Mouse (Mus musculus): ENCODE measurements around the gene Tbrg1. TPM values are rescaled to one million over a fixed set of nuclear protein-coding genes. Genes with fewer than 3 reads are reported as not detected.

The Tbrg1 gene
- 10 to 100 TPM; 54.1 to 58.3 TPM for total RNA-seq (2021)

DNA sequence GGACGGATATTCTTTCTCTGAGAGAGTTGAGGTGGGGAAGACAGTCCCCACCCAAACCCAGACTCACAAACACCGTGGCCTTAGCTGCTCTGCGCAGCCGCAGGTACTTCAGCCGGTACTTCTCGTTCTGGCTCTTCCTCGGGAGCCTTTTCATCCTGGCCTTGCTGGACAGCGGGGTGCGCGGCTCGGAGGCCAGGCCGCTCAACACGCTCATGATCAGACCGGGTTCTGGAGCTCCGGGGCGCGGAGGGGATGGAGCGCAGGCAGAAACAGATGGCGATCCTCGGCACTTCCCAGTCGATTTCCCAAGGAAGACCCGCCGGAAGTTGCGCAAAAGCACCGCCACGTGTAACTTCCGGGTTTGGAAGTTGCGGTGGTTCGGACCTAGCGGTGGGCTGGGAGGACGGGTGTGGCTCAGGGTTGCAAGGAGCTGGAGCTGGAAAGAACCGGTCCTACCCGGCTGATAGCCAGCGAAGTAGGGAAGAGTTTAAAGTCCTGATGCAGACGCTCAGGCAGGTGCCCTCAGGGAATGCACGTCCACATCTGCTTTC is at the start of gene Tbrg1:
Gene Tbrg1 (minus strand): TSS at position 382 of the 551 bp plus-strand sequence.
- peak; percentile 65 to 87 for DNase-seq (ENCODE audit: extremely low spot score in 1 of 2, low spot score in 2 of 2)
- intact Hi-C loops (cut with DNase I): no loop called here

DNA sequence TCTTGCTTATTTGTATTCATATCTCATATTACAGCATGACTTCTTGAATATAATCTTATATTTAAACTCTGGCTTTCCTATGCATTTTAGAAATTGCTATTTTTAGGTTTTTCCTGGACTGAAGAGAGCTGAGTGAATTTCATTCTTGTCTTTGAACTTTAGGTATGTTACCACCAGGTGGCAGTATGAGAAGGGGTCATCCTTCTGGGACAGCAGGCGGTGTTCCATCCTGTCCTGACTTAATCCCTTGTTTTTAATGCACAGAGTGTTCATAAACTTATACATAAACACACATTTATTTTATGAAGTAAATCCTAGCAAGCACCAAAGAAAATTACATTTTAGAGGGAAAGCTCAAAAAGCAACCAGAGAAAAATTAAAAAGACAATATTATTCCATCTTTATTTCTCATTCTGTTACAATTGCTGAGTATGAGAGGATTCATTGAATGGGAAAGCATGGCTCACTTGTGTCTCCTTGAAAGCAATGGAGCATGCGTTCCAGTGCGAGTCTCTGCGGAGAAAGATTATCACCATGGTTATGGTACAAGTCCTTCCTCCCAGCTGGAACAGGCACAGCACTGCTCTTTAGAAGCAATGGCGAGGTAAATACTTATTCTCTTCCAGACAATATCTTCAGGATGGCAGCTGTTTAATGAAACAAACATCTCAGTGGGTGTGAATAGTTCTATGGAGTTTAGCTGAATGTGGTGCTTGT is 33.0 kb upstream of the Tbrg1 start:
- intact Hi-C loops (cut with DNase I): loop anchor here (2.0 kb wide), 1 partner anchor 243 kb away; no protein-coding TSS in a partner anchor
- DNase-seq (ENCODE audit: extremely low spot score in 1 of 2, low spot score in 2 of 2): no peak

DNA sequence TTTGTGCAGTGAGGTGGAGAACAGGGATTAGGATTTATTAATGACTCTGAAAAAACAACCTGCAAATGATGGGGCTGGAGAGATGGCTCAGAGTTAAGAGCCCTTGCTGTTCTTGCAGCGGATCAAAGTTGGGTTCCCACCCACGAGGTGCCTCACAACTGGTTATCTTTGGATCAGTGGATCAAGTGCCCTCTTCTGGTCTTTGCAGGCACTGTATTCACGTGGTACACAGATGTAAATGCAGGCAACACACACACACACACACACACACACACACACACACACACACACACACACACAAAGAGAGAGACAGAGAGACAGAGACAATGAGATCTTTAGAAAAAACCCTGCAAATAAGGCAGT is 30.8 kb upstream of the Tbrg1 start:
- intact Hi-C loops (cut with DNase I): no loop called here
- DNase-seq (ENCODE audit: extremely low spot score in 1 of 2, low spot score in 2 of 2): no peak

DNA sequence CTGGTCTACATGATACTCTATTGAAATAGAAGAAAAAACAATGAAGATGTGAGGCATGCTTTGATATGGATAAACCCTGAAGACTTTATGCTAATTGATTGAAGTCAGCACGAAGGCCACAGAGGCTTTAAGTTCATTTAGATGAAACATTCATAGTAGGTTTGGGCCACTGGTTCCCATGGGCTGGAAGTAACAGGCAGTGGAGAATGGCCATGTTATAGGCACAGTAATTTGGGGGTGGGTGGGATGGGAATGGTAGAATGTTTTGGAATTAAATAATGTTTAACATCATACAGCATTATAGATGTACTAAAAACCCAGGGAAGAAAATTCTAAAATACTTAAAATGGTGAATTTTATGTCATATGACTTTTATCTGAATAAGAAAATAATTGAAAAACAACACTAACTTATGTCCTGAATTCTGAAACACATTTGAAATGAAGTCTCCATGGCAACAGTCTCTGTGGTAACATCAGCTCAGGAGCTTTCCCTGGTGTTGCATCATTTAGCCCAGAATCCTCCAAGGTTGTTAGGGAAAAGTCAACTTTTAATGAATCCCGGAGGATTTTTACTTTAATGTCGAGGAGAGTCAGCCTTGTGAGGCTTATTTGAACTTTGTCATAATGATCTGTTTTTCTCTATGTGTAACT is 30.3 kb upstream of the Tbrg1 start:
- intact Hi-C loops (cut with DNase I): no loop called here
- peak in 1 of 2 experiments; percentile 45 for DNase-seq (ENCODE audit: extremely low spot score in 1 of 2, low spot score in 2 of 2)

DNA sequence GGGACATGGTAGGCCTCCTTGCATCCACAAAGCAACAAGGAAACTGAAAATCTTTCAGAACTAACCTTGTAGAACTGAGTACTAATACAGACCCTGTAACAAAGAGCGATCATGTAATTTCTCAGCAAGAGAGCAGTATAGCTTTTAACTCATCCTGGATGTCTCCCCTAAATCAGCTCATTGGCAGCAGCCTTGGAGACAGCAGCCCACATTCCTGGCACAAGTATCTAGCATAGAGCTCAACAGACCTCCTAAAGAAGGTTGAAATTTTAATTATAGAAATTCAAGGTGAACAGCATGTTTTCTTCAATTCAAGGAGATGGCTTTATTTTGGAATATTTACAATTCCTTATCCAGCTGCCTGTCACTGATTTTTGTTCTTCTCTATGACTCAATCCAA is 24.0 kb upstream of the Tbrg1 start:
- intact Hi-C loops (cut with DNase I): no loop called here

DNA sequence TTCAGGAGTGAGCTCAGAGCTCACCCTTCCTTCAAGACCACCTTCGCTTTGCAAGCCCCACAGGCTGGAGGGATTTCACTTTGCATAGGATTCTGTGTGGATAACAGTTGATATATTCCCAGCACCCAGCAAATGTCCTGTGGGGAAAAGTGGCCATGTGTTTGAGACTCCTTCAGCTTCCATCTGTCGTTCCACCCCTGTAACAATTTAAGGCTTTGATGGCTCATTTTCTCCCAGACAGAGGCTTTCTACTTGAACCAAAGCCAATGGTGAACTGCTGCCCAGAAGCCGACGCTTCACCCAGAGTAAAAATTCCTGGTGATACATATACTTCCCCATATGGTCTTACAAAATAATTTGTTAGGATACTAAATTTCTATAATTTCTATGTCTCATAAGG is 18.2 kb upstream of the Tbrg1 start:
- no peak for DNase-seq (ENCODE audit: extremely low spot score in 1 of 2, low spot score in 2 of 2)
- intact Hi-C loops (cut with DNase I): no loop called here

More for the DNA sequence above, 24.0 kb upstream of the Tbrg1 start:
- no peak for DNase-seq (ENCODE audit: extremely low spot score in 1 of 2, low spot score in 2 of 2)

DNA sequence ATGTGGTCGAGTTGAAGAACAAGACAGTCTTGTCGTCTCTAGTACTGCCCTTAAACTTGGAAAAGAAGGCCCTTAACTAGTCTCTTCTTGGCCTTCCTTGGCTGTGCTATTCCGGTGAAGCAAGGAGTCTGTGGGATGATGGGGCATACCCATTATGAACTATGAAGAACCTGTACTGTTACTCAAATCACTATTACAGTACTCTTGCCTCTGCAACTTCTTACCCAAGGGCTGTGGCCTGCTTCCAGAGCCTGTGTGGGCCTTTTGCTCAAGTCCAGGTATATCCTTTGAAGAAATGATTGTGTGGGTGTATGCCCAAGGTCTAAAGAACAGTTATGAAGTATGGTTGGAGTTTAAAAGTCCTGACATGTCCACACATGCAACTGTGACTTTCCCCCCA is 13.1 kb upstream of the Tbrg1 start:
- no peak for DNase-seq (ENCODE audit: extremely low spot score in 1 of 2, low spot score in 2 of 2)
- intact Hi-C loops (cut with DNase I): no loop called here

DNA sequence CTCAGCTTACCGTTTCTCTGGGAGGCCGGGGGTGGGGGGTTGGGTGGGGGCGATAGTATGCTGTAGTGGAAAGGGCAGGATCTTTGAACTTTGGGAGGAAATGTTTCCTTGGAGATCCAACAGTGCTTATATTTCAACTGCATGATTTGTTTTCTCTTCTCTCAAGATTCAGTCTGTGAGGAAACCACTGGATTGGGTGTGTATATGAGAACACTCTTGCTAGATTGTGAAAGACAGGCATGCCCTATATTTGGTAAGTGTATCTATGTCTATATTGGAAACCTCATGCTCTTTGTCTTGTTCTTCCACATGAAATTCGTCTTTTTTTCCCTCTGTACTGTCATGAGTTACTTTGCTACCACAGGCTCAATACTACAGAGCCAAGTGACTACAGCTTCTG is 12.6 kb upstream of the Tbrg1 start:
- DNase-seq (ENCODE audit: extremely low spot score in 1 of 2, low spot score in 2 of 2): no peak
- intact Hi-C loops (cut with DNase I): no loop called here

DNA sequence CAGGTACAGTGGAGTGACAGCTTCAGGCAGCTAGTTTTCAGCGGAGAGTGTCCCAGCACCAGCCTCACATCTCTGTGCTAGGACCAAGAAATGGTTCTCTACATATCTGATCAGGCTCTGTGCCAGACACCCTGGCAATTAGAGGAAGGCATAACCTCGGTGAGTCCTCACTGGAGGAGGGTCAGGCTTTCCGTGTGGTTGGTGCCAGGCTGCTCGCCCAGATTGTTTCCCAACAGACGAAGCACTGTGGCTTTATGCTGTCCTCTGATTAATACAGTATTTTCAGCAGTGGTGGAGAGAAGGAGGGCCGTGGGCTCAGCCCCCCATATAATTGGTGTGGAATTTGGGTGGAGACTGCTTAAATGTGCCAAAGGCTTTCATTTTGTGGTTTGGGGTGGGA is 12.0 kb upstream of the Tbrg1 start, which contains the start of gene Panx3:
Gene Panx3 (minus strand): TSS at position 121 of the 400 bp plus-strand sequence.
- intact Hi-C loops (cut with DNase I): no loop called here
- DNase-seq (ENCODE audit: extremely low spot score in 1 of 2, low spot score in 2 of 2): no peak

DNA sequence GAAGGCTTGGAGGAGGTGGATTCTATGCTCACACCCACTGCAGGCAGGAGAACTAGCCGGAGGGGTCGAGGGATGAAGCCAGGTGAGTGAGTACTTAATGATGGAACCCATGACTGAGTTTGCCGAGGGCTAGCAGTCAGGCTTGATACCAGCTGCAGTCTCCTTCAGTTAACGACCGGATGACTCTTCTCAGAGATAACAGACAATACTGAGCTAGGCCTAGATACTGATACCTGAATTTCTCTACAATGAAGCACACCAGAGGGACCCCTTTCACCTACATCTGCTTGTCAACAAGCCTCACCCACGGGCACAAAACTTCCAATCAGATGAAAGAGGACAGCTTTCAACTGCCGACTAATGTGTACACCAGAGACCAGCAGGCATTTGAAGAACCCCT is 8.9 kb upstream of the Tbrg1 start:
- intact Hi-C loops (cut with DNase I): no loop called here
- DNase-seq (ENCODE audit: extremely low spot score in 1 of 2, low spot score in 2 of 2): no peak

DNA sequence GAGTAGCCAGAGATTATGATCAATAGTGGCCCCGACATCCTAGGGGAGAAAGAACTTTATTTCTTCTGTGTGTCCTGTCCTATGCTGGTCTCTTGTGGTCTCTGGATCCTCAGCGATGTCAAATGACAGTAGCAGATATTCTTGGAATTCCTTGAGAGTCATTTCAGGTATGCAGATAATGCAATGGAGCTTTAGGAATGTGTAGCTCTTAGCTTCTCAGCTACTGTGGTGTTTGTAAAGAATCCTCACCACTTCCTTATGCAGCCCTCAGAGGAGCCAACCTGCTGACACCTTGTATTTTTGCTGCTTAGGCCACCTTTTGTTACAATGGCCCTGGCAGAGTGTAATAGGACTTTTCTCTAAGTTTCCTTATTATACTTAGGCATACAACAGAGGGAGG is 7.5 kb upstream of the Tbrg1 start:
- no peak for DNase-seq (ENCODE audit: extremely low spot score in 1 of 2, low spot score in 2 of 2)
- intact Hi-C loops (cut with DNase I): no loop called here

DNA sequence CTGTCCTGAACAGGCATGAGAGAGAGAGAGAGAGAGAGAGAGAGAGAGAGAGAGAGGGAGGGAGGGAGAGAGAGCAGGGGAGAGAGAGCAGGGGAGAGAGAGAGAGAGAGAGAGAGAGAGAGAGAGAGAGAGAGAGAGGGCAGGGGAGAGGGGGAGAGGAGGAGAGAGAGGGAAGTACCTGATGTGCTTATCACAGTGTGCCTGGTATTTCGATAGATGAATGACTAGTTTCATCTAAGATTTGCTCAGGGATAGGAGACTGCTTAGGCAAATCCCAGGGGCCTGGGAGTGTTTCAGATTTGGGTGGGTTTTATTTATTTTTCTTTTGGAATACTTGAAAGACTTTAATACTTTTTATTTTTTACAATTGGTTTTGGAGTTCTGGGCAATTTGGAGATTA is 6.1 kb upstream of the Tbrg1 start:
- no peak for DNase-seq (ENCODE audit: extremely low spot score in 1 of 2, low spot score in 2 of 2)
- intact Hi-C loops (cut with DNase I): no loop called here

DNA sequence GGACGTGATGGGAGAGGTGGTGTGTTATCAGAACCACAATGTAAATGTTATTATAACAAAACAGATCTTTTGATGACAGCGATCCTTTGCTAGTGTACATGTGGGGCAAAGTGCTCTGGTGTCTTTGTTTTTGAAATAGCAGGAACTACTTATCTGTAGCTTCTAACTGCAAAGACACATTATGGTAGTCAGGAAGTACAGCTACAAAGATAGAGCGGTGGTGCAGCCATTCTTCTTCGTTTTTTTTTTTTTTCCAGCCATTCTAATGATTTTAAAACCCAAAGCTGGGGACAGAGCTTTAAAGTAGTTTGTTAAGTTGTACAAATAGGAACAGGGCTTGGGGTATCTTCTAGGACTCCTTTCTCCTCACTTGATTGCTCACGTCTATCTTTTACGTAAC is 2.3 kb upstream of the Tbrg1 start:
- intact Hi-C loops (cut with DNase I): no loop called here
- DNase-seq (ENCODE audit: extremely low spot score in 1 of 2, low spot score in 2 of 2): no peak

DNA sequence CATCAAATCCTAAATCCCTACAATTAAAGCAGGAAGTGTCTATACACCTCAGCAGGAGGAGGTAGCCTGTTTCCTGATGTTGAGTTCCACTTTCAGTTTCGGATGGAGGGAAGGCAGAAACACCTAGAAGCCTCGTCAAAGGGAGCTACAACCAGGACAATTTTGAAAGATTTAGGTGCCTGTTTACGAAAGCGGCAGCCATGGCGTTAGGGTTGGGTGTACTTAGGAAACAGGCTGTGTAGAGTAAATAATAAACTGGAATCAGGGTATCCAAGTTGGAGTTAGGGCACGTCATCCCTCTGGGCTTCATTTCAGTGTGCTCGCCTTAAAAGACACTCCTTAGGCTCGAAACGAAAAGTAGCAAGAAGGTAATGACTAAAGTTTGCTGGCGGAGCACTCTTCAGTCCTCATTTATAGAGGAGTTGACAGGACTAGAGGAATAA is 652 bp downstream of the Tbrg1 start:
- intact Hi-C loops (cut with DNase I): no loop called here
- no peak for DNase-seq (ENCODE audit: extremely low spot score in 1 of 2, low spot score in 2 of 2)

DNA sequence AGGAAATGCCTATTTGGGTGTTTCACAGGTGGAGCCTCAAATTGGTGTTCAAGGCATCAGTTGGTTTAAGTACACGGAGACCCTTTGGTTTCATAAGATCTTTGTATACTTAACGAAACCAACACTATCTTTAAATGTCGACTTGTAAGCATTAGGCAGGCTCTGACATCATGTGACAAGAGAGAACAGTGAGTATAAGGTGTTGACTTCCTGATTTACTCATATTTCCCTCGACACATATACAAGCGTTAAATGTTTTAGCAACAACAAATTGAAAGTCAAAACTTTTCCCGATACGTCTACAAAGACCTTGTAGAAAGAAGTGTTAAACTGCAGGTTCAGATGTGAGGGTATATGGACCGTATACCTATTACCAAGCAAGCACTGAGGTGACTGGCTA is 1.2 kb downstream of the Tbrg1 start:
- no peak for DNase-seq (ENCODE audit: extremely low spot score in 1 of 2, low spot score in 2 of 2)
- intact Hi-C loops (cut with DNase I): no loop called here

DNA sequence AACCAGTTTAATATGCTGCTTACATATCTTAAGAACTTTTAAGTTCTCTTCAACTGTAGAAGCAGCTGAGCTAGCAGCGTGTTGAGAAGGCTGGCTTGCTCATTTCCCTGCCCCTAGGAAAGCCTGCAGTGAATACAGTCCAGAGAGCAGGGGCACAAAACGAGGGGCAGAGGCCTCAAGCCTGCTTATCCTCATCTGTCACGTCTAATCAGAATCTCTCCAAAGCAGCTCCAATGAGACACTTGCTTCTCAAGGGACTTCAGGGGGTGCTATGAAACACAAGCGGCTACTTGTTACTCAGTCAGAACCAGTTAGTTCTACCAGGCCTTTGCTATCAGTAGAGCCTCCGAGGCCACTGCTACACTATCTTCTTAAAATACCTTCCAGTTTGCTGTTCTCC is 3.3 kb downstream of the Tbrg1 start:
- intact Hi-C loops (cut with DNase I): no loop called here

DNA sequence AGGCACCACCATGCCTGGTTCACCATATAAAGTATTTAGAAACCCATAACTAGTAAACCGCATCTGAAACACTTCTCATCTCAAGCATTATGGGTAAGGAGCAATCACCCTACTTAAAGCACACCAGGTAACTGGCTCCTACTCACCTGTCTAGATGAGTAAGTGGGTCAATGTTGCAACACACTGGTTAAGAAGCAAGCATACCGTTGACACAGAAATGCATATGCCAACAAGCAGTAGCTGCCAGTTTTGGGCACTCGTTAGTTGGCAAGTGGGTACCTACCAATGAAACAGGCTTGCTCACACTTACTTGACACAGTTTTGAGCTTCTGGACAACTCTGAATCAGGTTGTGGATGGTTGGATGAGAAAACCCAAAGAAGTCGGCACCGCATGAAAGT is 6.5 kb downstream of the Tbrg1 start:
- no peak for DNase-seq (ENCODE audit: extremely low spot score in 1 of 2, low spot score in 2 of 2)
- intact Hi-C loops (cut with DNase I): no loop called here

More for the DNA sequence above, 3.3 kb downstream of the Tbrg1 start:
- DNase-seq (ENCODE audit: extremely low spot score in 1 of 2, low spot score in 2 of 2): no peak

DNA sequence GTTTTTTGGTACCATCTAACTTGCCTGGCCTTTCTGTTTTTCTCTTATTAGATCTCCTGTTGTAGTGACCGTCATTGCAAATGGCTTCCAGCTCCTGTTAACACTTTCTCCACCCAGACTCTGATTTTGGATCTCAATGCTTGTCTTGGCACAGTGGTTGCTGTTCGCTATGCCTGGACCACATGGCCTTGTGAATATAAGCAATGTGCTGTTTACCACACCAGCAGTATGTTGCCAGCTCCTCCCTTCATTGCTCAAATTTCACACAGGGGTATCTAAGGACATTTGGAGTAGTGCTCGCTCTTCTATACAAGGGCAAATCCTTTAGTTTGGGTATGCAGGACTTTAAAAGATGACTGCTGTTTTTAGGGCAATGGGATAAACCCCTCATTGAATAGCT is 10.9 kb downstream of the Tbrg1 start:
- DNase-seq (ENCODE audit: extremely low spot score in 1 of 2, low spot score in 2 of 2): no peak
- intact Hi-C loops (cut with DNase I): no loop called here

DNA sequence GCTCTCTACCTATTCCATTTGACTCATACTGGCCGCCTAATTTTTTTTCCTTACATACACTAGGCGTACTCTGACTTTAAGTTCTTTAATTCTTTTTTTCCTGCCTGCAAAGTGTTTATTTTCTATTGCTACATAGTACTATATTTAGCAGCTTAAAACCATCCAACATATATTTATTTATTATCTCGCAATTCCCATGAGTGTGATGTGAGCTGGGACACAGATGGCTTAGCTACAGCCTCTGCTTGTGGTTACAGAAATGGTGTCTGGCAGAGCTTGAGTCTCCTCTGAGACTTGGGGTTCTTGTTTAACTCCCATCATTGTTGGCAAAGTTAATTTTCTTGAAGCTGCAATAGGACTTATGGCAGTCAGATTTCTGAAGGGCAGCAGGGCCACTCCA is 18.4 kb downstream of the Tbrg1 start:
- intact Hi-C loops (cut with DNase I): no loop called here
- DNase-seq (ENCODE audit: extremely low spot score in 1 of 2, low spot score in 2 of 2): no peak

DNA sequence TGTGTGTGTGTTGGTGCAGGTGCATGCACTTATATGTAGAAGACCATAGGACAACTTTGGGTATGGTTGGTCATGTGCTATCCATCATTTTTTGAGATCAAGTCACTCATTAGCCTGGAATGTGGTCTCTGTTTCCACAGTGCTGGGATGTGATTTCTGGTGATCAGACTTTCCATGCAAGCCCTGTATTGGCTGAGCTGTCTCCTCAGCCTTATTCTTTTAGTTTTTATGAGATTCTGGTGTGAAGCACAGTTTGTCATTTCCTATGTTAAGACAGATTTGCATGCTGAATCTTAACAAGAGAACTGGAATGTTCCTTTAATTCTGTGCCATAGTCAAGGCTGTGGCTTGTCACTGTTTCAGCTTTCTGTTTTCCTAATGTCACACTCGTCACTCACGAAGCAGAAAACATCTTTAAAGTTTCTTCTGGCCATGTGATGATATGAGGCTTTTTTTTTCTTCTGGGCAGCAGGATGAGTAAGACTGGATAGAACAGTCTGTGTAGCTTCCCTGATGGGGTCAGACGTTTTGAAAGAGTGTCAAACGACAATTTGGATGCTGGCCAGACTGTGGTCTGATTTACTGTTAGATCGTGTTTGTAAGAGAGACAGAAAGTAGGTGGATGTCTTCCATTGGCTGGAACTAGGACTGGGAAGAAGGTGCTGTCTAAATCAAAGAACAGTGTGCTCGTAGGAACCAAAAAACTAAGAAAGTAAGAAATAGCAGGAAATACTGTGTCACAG is 20.1 kb downstream of the Tbrg1 start:
- DNase-seq (ENCODE audit: extremely low spot score in 1 of 2, low spot score in 2 of 2): no peak
- intact Hi-C loops (cut with DNase I): no loop called here

All from left cerebral cortex, postnatal 10 days (tissue).